Mouse (Mus musculus) CD4-positive helper T cell, adult 2 months (primary cell): ENCODE results near the gene Xkr7.

Experiments used
- DNase-seq: peaks from one replicate; pipeline ENCODE4 v3.0.0-alpha.2; 2012; ENCODE audit warnings: low read depth, missing footprints, low spot score

Gene Xkr7

GRCm38 (mm10) chr2:153031126-153032082, at the start of gene Xkr7:
Gene Xkr7 (plus strand): TSS chr2:153031852.
- DNase-seq = no peak

- DNase-seq = no peak
These were observed 46.1 kb upstream of the Xkr7 start for GRCm38 (mm10) chr2:152985582-152985981.

GRCm38 (mm10) chr2:152991529-152991928, 40.1 kb upstream of the Xkr7 start:
- no peak for DNase-seq

GRCm38 (mm10) chr2:152997046-152997445, 34.6 kb upstream of the Xkr7 start:
- DNase-seq = no peak

- peak; percentile 52 for DNase-seq
These were observed 29.0 kb upstream of the Xkr7 start for GRCm38 (mm10) chr2:153002492-153003248.

GRCm38 (mm10) chr2:153003681-153004338, 27.8 kb upstream of the Xkr7 start:
- no peak for DNase-seq

GRCm38 (mm10) chr2:153005981-153006380, 25.7 kb upstream of the Xkr7 start:
- DNase-seq = no peak

- no peak for DNase-seq
These were observed 22.3 kb upstream of the Xkr7 start for GRCm38 (mm10) chr2:153009192-153009973.

GRCm38 (mm10) chr2:153013724-153014515, 17.7 kb upstream of the Xkr7 start:
- no peak for DNase-seq

GRCm38 (mm10) chr2:153014758-153015593, 16.7 kb upstream of the Xkr7 start, which contains the start of gene Pdrg1:
Gene Pdrg1 (minus strand): TSS chr2:153015427.
- peak; percentile 95 for DNase-seq

- no peak for DNase-seq
These were observed 15.8 kb upstream of the Xkr7 start for GRCm38 (mm10) chr2:153015804-153016203.

- no peak for DNase-seq
These were observed 14.9 kb upstream of the Xkr7 start for GRCm38 (mm10) chr2:153016786-153017185.

GRCm38 (mm10) chr2:153019355-153019754, 12.3 kb upstream of the Xkr7 start:
- DNase-seq = no peak

GRCm38 (mm10) chr2:153021163-153021562, 10.5 kb upstream of the Xkr7 start:
- DNase-seq = no peak

GRCm38 (mm10) chr2:153022855-153023254, 8.8 kb upstream of the Xkr7 start:
- DNase-seq = no peak

GRCm38 (mm10) chr2:153026052-153026451, 5.6 kb upstream of the Xkr7 start:
- DNase-seq = no peak

- no peak for DNase-seq
These were observed 4.2 kb upstream of the Xkr7 start for GRCm38 (mm10) chr2:153027501-153027900.

- DNase-seq = no peak
These were observed 1.2 kb upstream of the Xkr7 start for GRCm38 (mm10) chr2:153030422-153030821.

- DNase-seq = peak; percentile 68
These were observed 611 bp downstream of the Xkr7 start for GRCm38 (mm10) chr2:153032083-153032842.
